Mouse (Mus musculus) forebrain, embryonic 14.5 days (tissue): Measurements from ENCODE around the gene Slc22a6. TPM values are rescaled to one million over a fixed set of nuclear protein-coding genes. Genes with fewer than 3 reads are reported as not detected.

Experiments
- ATAC-seq: fragments of 200-750 bp; cut with Nextera tagmentation; 2 replicates; pipeline ENCODE4 v1.8.0; 2017; ENCODE audit warnings: mild to moderate bottlenecking, moderate library complexity
- DNase-seq: peaks from one replicate; pipeline ENCODE4 v3.0.0-alpha.2; 2015; ENCODE audit warnings: low spot score
- H3K27ac ChIP-seq: fragments of 300-500 bp; sonication (generic); 2 replicates; pipeline ENCODE4 v1.5.1; 2014; ENCODE audit warnings: low read depth, mild to moderate bottlenecking, control low read depth, low read length, moderate library complexity
- H3K27me3 ChIP-seq: fragments of 300-500 bp; sonication (generic); replicated peaks from 2 replicates; pipeline ENCODE4 v1.6.1; 2014; ENCODE audit warnings: low read length, control low read depth, mixed read lengths; ENCODE audit not compliant: control insufficient read depth, insufficient read depth
- H3K36me3 ChIP-seq: fragments of 300-500 bp; sonication (generic); 2 replicates; pipeline ENCODE4 v1.6.1; 2014; ENCODE audit warnings: low read length, control low read depth; ENCODE audit not compliant: control insufficient read depth, insufficient read depth
- H3K4me1 ChIP-seq: fragments of 300-500 bp; sonication (generic); 2 replicates; pipeline ENCODE4 v1.6.1; 2014; ENCODE audit warnings: antibody characterized with exemption, low read length, control low read depth; ENCODE audit not compliant: control insufficient read depth, insufficient read depth
- H3K4me2 ChIP-seq: fragments of 300-500 bp; sonication (generic); 2 replicates; pipeline ENCODE4 v1.6.1; 2014; ENCODE audit warnings: mild to moderate bottlenecking, control low read depth, low read length
- H3K4me3 ChIP-seq: fragments of 300-500 bp; sonication (generic); 2 replicates; pipeline ENCODE4 v1.5.1; 2014; ENCODE audit warnings: low read depth, low read length, control low read depth
- H3K9ac ChIP-seq: fragments of 300-500 bp; sonication (generic); 2 replicates; pipeline ENCODE4 v1.6.1; 2014; ENCODE audit warnings: mild to moderate bottlenecking, low read length, control low read depth, moderate library complexity
- H3K9me3 ChIP-seq: fragments of 300-500 bp; sonication (generic); replicated peaks from 2 replicates; pipeline ENCODE4 v1.6.1; 2016; ENCODE audit warnings: low read length, control low read depth, mixed read lengths; ENCODE audit not compliant: control insufficient read depth
- WGBS: fragments of 180-500 bp; shearing (Covaris S2); extraction: QIAGEN DNeasy Blood & Tissue Kit; methylation state at CpG from one replicate; pipeline ENCODE4 v1.1.7; 2014; 5-methylcytosine and 5-hydroxymethylcytosine counted together
- polyA plus RNA-seq: library from polyadenylated mRNA; unstranded; fragments of >200 nt; fragmentation: Nextera tagmentation; extraction: Ambion mirVana; gene quantifications from 2 replicates; pipeline ENCODE4 v1.2.1, GENCODE M21; 2014

Gene Slc22a6
- polyA plus RNA-seq, 1 experiment from 2014 or later, result 4.7 TPM

- ATAC-seq (peak; percentile 60), DNase-seq (peak; percentile 76)
- H3K27ac ChIP-seq, result no peak overlapping the region
- no peaks in the 10 kb centered on the region for H3K27me3 ChIP-seq
- peak overlapping the region; percentile 81 for H3K4me2 ChIP-seq
- peak overlapping the region; percentile 68 for H3K9ac ChIP-seq
- no peaks in the 10 kb centered on the region for H3K36me3 ChIP-seq
- 2% methylated on average over 11 of the region's 11 CpGs for WGBS
- peaks cover 8% of the 10 kb centered on the region; the same call in 1 of the 2 replicates for H3K4me1 ChIP-seq
- peak overlapping the region; percentile 35 for H3K4me3 ChIP-seq
- H3K9me3 ChIP-seq, result no peaks in the 10 kb centered on the region
Measured at GRCm38 (mm10) chr19:8662337-8662736, 44.5 kb downstream of the Slc22a6 start.

- no peak within 1 kb of the TSS for H3K27ac ChIP-seq
- DNase-seq (peak; percentile 6), ATAC-seq (peak; percentile 15; the same call in 1 of the 2 replicates)
- peaks cover 8% of the 10 kb centered on the region; the same call in 1 of the 2 replicates for H3K4me1 ChIP-seq
- peak within 1 kb of the TSS; percentile 81 for H3K4me2 ChIP-seq
- H3K27me3 ChIP-seq, result no peaks in the 10 kb centered on the region
- no peaks in the 10 kb centered on the region for H3K9me3 ChIP-seq
- H3K9ac ChIP-seq, result peak within 1 kb of the TSS; percentile 32; the same call in 1 of the 2 replicates
- peak within 1 kb of the TSS; percentile 35; the same call in 1 of the 2 replicates for H3K4me3 ChIP-seq
- WGBS, result 60% methylated on average over 9 of the region's 9 CpGs
- no peaks in the 10 kb centered on the region for H3K36me3 ChIP-seq
Measured at GRCm38 (mm10) chr19:8663360-8663839, 45.6 kb downstream of the Slc22a6 start, which contains the start of gene Chrm1. Chrm1 (plus strand) TSS chr19:8663789.

GRCm38 (mm10) chr19:8663911-8664421 is 46.1 kb downstream of the Slc22a6 start:
- Histone ChIP-seq H3K36me3 (no peaks in the 10 kb centered on the region), H3K4me3 (no peak overlapping the region), H3K9me3 (no peaks in the 10 kb centered on the region), H3K9ac (peak overlapping the region; percentile 32; the same call in 1 of the 2 replicates), H3K4me1 (peaks cover 8% of the 10 kb centered on the region; the same call in 1 of the 2 replicates), H3K4me2 (peak overlapping the region; percentile 24), H3K27me3 (no peaks in the 10 kb centered on the region), H3K27ac (no peak overlapping the region)
- WGBS, result 41% methylated on average over 8 of the region's 10 CpGs
- peak; percentile 52 for DNase-seq
- peak; percentile 31; the same call in 1 of the 2 replicates for ATAC-seq

GRCm38 (mm10) chr19:8664859-8665258 is 47.0 kb downstream of the Slc22a6 start:
- H3K9ac ChIP-seq, result no peak overlapping the region
- ATAC-seq (no peak), DNase-seq (no peak)
- no peaks in the 10 kb centered on the region for H3K9me3 ChIP-seq
- no peaks in the 10 kb centered on the region for H3K27me3 ChIP-seq
- H3K4me3 ChIP-seq, result no peak overlapping the region
- H3K36me3 ChIP-seq, result no peaks in the 10 kb centered on the region
- 89% methylated on average over 3 of the region's 3 CpGs for WGBS
- H3K27ac ChIP-seq, result no peak overlapping the region
- 0 out of 2 replicates have a peak overlapping the region, but pooled peaks have one; percentile 24 for H3K4me2 ChIP-seq
- peaks cover 8% of the 10 kb centered on the region; the same call in 1 of the 2 replicates for H3K4me1 ChIP-seq

- no peak overlapping the region for H3K4me2 ChIP-seq
- no peak overlapping the region for H3K4me3 ChIP-seq
- no peak for ATAC-seq
Measured at GRCm38 (mm10) chr19:8665746-8666145, 47.9 kb downstream of the Slc22a6 start.

GRCm38 (mm10) chr19:8672859-8673258 is 55.0 kb downstream of the Slc22a6 start:
- no peak overlapping the region for H3K4me3 ChIP-seq
- H3K9ac ChIP-seq, result no peak overlapping the region
- no peak for ATAC-seq
- no peaks in the 10 kb centered on the region for H3K9me3 ChIP-seq
- 91% methylated on average over 3 of the region's 3 CpGs for WGBS
- no peak overlapping the region for H3K27ac ChIP-seq
- H3K4me2 ChIP-seq, result no peak overlapping the region
- no peaks in the 10 kb centered on the region for H3K36me3 ChIP-seq
- DNase-seq, result no peak
- no peaks in the 10 kb centered on the region for H3K4me1 ChIP-seq
- H3K27me3 ChIP-seq, result no peaks in the 10 kb centered on the region

More at GRCm38 (mm10) chr19:8665746-8666145, 47.9 kb downstream of the Slc22a6 start:
- Histone ChIP-seq H3K36me3 (no peaks in the 10 kb centered on the region), H3K4me1 (peaks cover 8% of the 10 kb centered on the region; the same call in 1 of the 2 replicates), H3K27ac (no peak overlapping the region), H3K9me3 (no peaks in the 10 kb centered on the region), H3K27me3 (no peaks in the 10 kb centered on the region), H3K9ac (no peak overlapping the region)
- DNase-seq, result no peak
- WGBS, result 40% methylated on average over 5 of the region's 5 CpGs

- H3K9ac ChIP-seq, result no peak overlapping the region
- H3K36me3 ChIP-seq, result no peaks in the 10 kb centered on the region
- no peak overlapping the region for H3K4me3 ChIP-seq
- H3K27ac ChIP-seq, result no peak overlapping the region
- no peak overlapping the region for H3K4me2 ChIP-seq
- no peaks in the 10 kb centered on the region for H3K27me3 ChIP-seq
- no peak for DNase-seq
- no peak for ATAC-seq
- H3K4me1 ChIP-seq, result no peaks in the 10 kb centered on the region
- H3K9me3 ChIP-seq, result no peaks in the 10 kb centered on the region
- 81% methylated on average over 9 of the region's 9 CpGs for WGBS
Measured at GRCm38 (mm10) chr19:8673336-8674063, 55.7 kb downstream of the Slc22a6 start.
